Mouse (Mus musculus) brain, embryonic 14.5 days (tissue): ENCODE results near the gene Ssu72.

ENCODE experiments used
- CTCF ChIP-seq: fragments of 200-500 bp; IDR thresholded peaks from 2 replicates; pipeline ENCODE4 v1.5.1; 2012; ENCODE audit warnings: inconsistent platforms, mild to moderate bottlenecking, moderate library complexity, borderline replicate concordance; ENCODE audit not compliant: insufficient read depth, insufficient read length; ENCODE audit errors: extremely low read depth
- POLR2A ChIP-seq: fragments of 200-500 bp; IDR thresholded peaks from 2 replicates; pipeline ENCODE4 v1.6.1; 2012; ENCODE audit warnings: mild to moderate bottlenecking, inconsistent platforms, borderline replicate concordance; ENCODE audit not compliant: poor library complexity, insufficient read depth, insufficient read length, severe bottlenecking; ENCODE audit errors: extremely low read depth

- TF ChIP-seq CTCF = no peak
- no peak for TF ChIP-seq POLR2A
Observed at GRCm38 (mm10) chr4:155656214-155656751, 48.3 kb upstream of the Ssu72 start.
